Mouse (Mus musculus): ENCODE results near the gene Rchy1. TPM values are rescaled to one million over a fixed set of nuclear protein-coding genes. Genes with fewer than 3 reads are reported as not detected.

Rchy1 gene
- polyA plus RNA-seq, 1 experiment from 2014 or later = 71.4 TPM

DNA sequence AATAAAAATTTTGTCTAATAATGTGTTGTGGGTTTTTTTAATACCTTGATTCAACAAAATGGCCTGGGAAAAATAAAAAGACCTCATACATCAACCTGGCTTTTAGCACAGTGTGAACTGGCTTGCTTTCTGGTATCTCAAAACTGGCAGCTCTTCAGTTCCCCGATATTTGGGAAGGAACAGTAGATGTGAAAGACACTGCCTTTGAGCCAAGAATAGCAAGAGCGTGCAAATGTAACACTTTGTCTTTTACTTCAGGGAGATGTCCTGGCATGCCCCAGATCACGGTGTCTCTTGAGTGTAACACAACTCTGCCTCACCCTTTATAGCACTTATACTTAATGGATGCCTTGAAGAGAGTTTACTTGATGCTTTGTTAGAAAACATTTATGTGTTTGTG is 9.2 kb upstream of the Rchy1 start:
- Histone ChIP-seq H3K9me3 (ENCODE audit: control insufficient read depth, low read length) (no peaks in the 10 kb centered on the region), H3K36me3 (ENCODE audit: control insufficient read depth, insufficient read depth) (no peaks in the 10 kb centered on the region), H3K4me3 (replicated peaks; ENCODE audit: low read length) (no peak overlapping the region), H3K9ac (replicated peaks; ENCODE audit: low read depth, low read length) (no peak overlapping the region), H3K27ac (ENCODE audit: low read length) (no peak overlapping the region), H3K4me2 (ENCODE audit: low read length) (no peak overlapping the region), H3K27me3 (replicated peaks; ENCODE audit: control insufficient read depth, insufficient read depth, low read length) (no peaks in the 10 kb centered on the region), H3K4me1 (replicated peaks; ENCODE audit: control insufficient read depth, insufficient read depth, low read length) (no peaks in the 10 kb centered on the region)
- no peak for ATAC-seq
- 85% methylated on average over 3 of the region's 3 CpGs for WGBS

DNA sequence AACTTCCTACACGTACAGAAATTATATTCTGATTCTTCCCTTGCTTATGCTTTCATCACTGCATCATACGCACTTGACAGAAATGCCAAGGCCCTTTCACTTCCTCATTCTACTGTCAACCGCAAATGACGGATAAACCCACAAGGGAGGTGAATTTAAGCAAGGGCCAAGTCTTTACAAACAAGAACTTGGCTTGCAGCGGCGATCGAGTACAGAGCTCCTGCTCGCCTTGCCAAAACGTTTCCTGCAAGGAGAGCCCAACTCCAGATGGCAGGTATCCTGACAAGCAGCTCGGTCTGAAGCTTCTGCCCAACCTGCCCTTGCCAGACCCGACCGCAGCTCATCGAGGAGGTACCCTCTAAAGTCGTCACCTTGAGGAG is 619 bp downstream of the Rchy1 start:
- peaks cover 22% of the 10 kb centered on the region for H3K4me1 ChIP-seq (replicated peaks; ENCODE audit: control insufficient read depth, insufficient read depth, low read length)
- no peaks in the 10 kb centered on the region for H3K9me3 ChIP-seq (ENCODE audit: control insufficient read depth, low read length)
- H3K4me2 ChIP-seq (ENCODE audit: low read length) = peak overlapping the region; percentile 71
- H3K9ac ChIP-seq (replicated peaks; ENCODE audit: low read depth, low read length) = peak overlapping the region; percentile 70
- peaks cover 2% of the 10 kb centered on the region for H3K36me3 ChIP-seq (ENCODE audit: control insufficient read depth, insufficient read depth)
- ATAC-seq = peak; percentile 0; the same call in 1 of the 2 replicates
- H3K4me3 ChIP-seq (replicated peaks; ENCODE audit: low read length) = peak overlapping the region; percentile 58
- peak overlapping the region; percentile 97 for H3K27ac ChIP-seq (ENCODE audit: low read length)
- WGBS = under 1% methylated on average over 14 of the region's 14 CpGs
- no peaks in the 10 kb centered on the region for H3K27me3 ChIP-seq (replicated peaks; ENCODE audit: control insufficient read depth, insufficient read depth, low read length)

DNA sequence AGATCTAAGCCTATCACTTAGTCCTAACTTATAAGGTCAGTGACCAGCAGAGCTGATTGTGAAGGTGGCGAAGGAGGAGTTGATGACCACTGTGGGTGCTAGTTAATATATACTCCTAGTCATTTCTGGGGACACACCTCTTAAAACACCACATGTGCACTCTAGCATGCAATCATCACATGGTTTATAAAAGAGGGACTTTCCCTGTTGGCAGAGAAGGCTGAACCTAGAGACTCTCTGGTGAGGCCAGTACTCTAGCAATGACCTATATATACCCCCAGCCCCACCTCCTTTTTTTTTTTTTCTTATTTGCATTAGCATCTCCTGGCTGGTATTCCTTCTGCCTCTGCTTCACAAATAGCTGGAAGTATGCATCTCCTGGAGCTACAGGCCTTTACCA is 1.5 kb downstream of the Rchy1 start:
- WGBS = 95% methylated on average over 1 of the region's 1 CpGs
- Histone ChIP-seq H3K4me1 (replicated peaks; ENCODE audit: control insufficient read depth, insufficient read depth, low read length) (peaks cover 22% of the 10 kb centered on the region), H3K9ac (replicated peaks; ENCODE audit: low read depth, low read length) (no peak overlapping the region; the same call in 1 of the 2 replicates), H3K4me2 (ENCODE audit: low read length) (peak overlapping the region; percentile 71), H3K4me3 (replicated peaks; ENCODE audit: low read length) (peak overlapping the region; percentile 58), H3K27me3 (replicated peaks; ENCODE audit: control insufficient read depth, insufficient read depth, low read length) (no peaks in the 10 kb centered on the region), H3K9me3 (ENCODE audit: control insufficient read depth, low read length) (no peaks in the 10 kb centered on the region), H3K36me3 (ENCODE audit: control insufficient read depth, insufficient read depth) (peaks cover 6% of the 10 kb centered on the region), H3K27ac (ENCODE audit: low read length) (no peak overlapping the region)
- ATAC-seq = no peak

DNA sequence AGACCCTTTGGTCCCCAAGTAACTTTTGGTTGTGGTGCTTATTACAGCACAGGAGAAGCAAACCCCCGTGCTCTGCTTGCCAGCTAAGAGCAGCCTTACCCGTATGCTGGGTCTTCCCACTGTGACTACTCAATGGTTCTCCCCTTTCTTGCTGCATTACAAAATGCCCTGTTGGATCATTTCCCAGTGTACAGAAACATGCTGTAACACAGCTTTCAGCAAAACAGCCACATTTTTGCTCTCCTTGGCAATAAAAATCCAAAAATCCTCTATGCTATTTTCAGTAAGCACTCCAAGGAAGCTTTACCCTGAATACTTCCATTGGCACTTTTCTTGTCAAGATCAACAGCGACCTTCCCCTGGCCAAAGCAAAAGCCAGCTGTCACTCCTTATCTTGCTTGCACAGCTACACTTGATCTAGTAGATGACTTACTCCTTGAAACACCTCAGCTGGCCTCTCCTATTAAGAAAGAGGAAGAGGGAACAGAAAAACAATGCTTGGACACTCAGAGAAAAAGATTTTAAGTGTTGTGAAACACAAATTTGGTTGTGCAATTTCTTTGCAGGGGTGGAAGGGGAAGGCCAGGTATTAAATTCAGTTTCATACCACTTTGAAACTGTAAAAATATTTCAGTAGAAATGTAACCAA is 2.1 kb downstream of the Rchy1 start:
- ATAC-seq = no peak
- Histone ChIP-seq H3K27me3 (replicated peaks; ENCODE audit: control insufficient read depth, insufficient read depth, low read length) (no peaks in the 10 kb centered on the region), H3K36me3 (ENCODE audit: control insufficient read depth, insufficient read depth) (peaks cover 6% of the 10 kb centered on the region), H3K4me1 (replicated peaks; ENCODE audit: control insufficient read depth, insufficient read depth, low read length) (peaks cover 22% of the 10 kb centered on the region), H3K4me3 (replicated peaks; ENCODE audit: low read length) (no peak overlapping the region), H3K9ac (replicated peaks; ENCODE audit: low read depth, low read length) (peak overlapping the region; percentile 22; the same call in 1 of the 2 replicates), H3K27ac (ENCODE audit: low read length) (no peak overlapping the region), H3K9me3 (ENCODE audit: control insufficient read depth, low read length) (no peaks in the 10 kb centered on the region), H3K4me2 (ENCODE audit: low read length) (peak overlapping the region; percentile 31)
- WGBS = 48% methylated on average over 3 of the region's 3 CpGs

DNA sequence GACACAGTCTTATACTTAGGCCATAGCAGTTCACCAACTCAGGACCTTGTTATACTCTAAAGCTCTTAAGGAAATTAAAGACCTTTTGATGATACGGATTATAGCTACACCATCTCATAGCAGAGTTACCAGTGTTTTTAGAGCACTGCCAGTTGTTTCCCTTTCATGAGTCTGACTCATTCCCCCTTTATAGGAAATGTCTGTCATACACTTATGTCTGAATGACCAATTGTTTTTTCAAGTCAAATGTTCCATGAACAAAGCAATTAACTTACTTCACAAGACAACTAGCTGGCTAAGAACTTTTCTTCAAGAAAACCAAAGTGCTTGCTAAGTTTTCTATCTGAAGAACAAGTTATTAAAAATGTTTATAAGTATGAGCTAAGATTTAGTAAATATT is 2.9 kb downstream of the Rchy1 start:
- ATAC-seq = no peak
- H3K27me3 ChIP-seq (replicated peaks; ENCODE audit: control insufficient read depth, insufficient read depth, low read length) = no peaks in the 10 kb centered on the region
- no peak overlapping the region for H3K27ac ChIP-seq (ENCODE audit: low read length)
- H3K9me3 ChIP-seq (ENCODE audit: control insufficient read depth, low read length) = no peaks in the 10 kb centered on the region
- 76% methylated on average over 1 of the region's 1 CpGs for WGBS
- peaks cover 22% of the 10 kb centered on the region for H3K4me1 ChIP-seq (replicated peaks; ENCODE audit: control insufficient read depth, insufficient read depth, low read length)
- peaks cover 6% of the 10 kb centered on the region for H3K36me3 ChIP-seq (ENCODE audit: control insufficient read depth, insufficient read depth)
- no peak overlapping the region for H3K4me2 ChIP-seq (ENCODE audit: low read length)
- no peak overlapping the region for H3K4me3 ChIP-seq (replicated peaks; ENCODE audit: low read length)
- no peak overlapping the region for H3K9ac ChIP-seq (replicated peaks; ENCODE audit: low read depth, low read length)

DNA sequence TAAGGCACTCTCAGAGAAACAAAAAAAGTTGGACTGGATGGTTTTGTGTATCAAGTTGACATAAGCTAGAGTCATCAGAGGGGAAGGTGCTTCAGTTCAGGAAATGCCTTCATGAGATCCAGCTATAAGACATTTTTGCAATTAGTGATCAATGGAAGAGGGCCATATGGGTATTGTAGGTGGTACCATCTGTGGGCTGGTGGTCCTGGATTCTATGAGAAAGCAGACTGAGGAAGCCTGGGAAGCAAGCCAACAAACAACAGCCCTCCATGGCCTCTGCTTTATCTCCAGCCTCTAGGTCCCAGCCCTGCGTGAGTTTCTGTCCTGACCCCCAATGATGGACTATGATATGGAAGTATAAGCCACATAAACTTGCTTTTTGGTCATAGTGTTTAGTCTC is 3.8 kb downstream of the Rchy1 start:
- Histone ChIP-seq H3K9me3 (ENCODE audit: control insufficient read depth, low read length) (no peaks in the 10 kb centered on the region), H3K27me3 (replicated peaks; ENCODE audit: control insufficient read depth, insufficient read depth, low read length) (no peaks in the 10 kb centered on the region), H3K4me1 (replicated peaks; ENCODE audit: control insufficient read depth, insufficient read depth, low read length) (peaks cover 22% of the 10 kb centered on the region), H3K4me3 (replicated peaks; ENCODE audit: low read length) (no peak overlapping the region), H3K9ac (replicated peaks; ENCODE audit: low read depth, low read length) (no peak overlapping the region), H3K4me2 (ENCODE audit: low read length) (no peak overlapping the region), H3K27ac (ENCODE audit: low read length) (no peak overlapping the region), H3K36me3 (ENCODE audit: control insufficient read depth, insufficient read depth) (peaks cover 6% of the 10 kb centered on the region)
- no peak for ATAC-seq
- WGBS = 63% methylated on average over 1 of the region's 1 CpGs

DNA sequence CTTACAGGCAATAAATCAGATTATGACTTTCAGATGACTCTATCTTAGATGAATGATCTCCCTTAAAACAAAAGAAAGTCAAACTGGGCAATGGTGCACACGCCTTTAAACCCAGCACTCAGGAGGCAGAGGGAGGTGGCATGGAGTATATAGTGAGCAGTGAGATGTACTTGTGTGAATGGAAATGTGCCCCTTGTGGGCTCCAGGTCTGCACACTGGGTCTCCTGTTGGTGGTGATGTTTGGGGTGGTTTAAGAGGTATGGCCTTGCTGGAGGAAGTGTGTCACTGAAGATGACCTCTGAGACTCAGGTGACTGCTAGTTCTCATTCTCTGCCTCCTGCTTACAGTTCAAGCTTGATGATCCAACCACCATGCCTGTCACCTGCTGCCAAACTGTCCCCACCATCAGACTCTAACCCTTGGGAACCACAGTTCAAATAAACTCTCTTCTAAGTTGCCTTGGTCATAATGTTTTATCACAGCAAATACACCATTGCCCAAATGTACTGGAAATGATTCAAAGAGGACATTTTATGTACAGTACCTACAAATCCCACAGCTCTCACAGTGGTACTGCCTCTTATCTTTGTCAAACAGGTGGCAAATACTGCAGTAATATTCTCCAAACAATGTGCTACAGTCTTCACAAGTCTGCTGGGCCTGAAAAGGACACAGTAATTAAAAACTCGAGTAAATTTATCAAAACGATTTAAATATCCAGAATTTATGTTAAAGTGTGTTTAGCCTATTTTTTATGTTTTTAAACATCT is 5.7 kb downstream of the Rchy1 start:
- WGBS = 95% methylated on average over 3 of the region's 3 CpGs
- no peaks in the 10 kb centered on the region for H3K9me3 ChIP-seq (ENCODE audit: control insufficient read depth, low read length)
- H3K4me3 ChIP-seq (replicated peaks; ENCODE audit: low read length) = no peak overlapping the region
- peaks cover 16% of the 10 kb centered on the region for H3K4me1 ChIP-seq (replicated peaks; ENCODE audit: control insufficient read depth, insufficient read depth, low read length)
- no peak for ATAC-seq
- H3K27me3 ChIP-seq (replicated peaks; ENCODE audit: control insufficient read depth, insufficient read depth, low read length) = no peaks in the 10 kb centered on the region
- no peak overlapping the region for H3K4me2 ChIP-seq (ENCODE audit: low read length)
- no peak overlapping the region for H3K9ac ChIP-seq (replicated peaks; ENCODE audit: low read depth, low read length)
- no peak overlapping the region for H3K27ac ChIP-seq (ENCODE audit: low read length)
- peaks cover 12% of the 10 kb centered on the region for H3K36me3 ChIP-seq (ENCODE audit: control insufficient read depth, insufficient read depth)

DNA sequence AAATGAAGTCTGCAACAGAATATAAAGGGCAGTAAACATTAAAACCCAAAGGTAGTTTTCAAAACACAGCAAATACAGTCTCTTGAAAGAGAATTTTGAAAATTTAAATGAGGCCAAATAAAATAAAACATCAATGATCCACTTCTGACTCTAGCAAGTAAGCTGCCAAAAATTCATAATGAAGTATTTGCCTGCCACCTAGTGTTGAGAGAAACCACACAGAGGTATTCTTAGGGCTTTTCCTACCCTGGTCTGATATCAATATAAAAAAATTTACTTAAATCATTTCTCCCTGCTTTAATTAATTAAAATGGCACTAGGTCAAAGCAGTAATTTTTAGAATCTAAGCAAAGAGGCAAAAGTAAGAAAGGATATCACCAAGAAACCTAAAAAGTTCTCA is 11.5 kb downstream of the Rchy1 start:
- ATAC-seq = no peak
- no peak overlapping the region for H3K4me2 ChIP-seq (ENCODE audit: low read length)
- no peaks in the 10 kb centered on the region for H3K27me3 ChIP-seq (replicated peaks; ENCODE audit: control insufficient read depth, insufficient read depth, low read length)
- no peaks in the 10 kb centered on the region for H3K9me3 ChIP-seq (ENCODE audit: control insufficient read depth, low read length)
- peaks cover 25% of the 10 kb centered on the region for H3K36me3 ChIP-seq (ENCODE audit: control insufficient read depth, insufficient read depth)
- H3K4me1 ChIP-seq (replicated peaks; ENCODE audit: control insufficient read depth, insufficient read depth, low read length) = no peaks in the 10 kb centered on the region
- H3K27ac ChIP-seq (ENCODE audit: low read length) = no peak overlapping the region
- no peak overlapping the region for H3K9ac ChIP-seq (replicated peaks; ENCODE audit: low read depth, low read length)
- H3K4me3 ChIP-seq (replicated peaks; ENCODE audit: low read length) = no peak overlapping the region

DNA sequence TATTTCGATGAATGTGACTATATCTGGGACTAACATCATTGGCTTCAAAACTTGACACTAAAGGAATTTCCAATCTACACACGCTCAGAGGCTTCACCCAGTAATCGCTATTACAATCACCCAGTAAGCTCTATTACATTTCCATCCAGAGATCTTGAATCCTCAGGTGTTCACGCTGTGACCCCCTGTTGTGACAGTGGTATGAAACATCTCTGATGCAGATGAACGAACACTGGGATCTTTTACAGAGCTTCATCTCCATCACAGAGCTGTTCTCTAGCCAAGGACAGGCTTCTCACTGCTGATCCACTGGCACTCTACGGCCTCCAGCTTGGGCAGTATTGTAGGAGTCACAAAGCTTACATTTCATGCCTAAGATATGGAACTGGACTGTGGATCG is 13.4 kb downstream of the Rchy1 start:
- WGBS = 94% methylated on average over 7 of the region's 7 CpGs
- Histone ChIP-seq H3K4me1 (replicated peaks; ENCODE audit: control insufficient read depth, insufficient read depth, low read length) (no peaks in the 10 kb centered on the region), H3K9me3 (ENCODE audit: control insufficient read depth, low read length) (no peaks in the 10 kb centered on the region), H3K9ac (replicated peaks; ENCODE audit: low read depth, low read length) (no peak overlapping the region), H3K27ac (ENCODE audit: low read length) (no peak overlapping the region), H3K36me3 (ENCODE audit: control insufficient read depth, insufficient read depth) (peaks cover 30% of the 10 kb centered on the region), H3K4me2 (ENCODE audit: low read length) (no peak overlapping the region), H3K4me3 (replicated peaks; ENCODE audit: low read length) (no peak overlapping the region), H3K27me3 (replicated peaks; ENCODE audit: control insufficient read depth, insufficient read depth, low read length) (no peaks in the 10 kb centered on the region)
- no peak for ATAC-seq
